Mouse (Mus musculus): ENCODE measurements around the gene Clcc1.

DNA sequence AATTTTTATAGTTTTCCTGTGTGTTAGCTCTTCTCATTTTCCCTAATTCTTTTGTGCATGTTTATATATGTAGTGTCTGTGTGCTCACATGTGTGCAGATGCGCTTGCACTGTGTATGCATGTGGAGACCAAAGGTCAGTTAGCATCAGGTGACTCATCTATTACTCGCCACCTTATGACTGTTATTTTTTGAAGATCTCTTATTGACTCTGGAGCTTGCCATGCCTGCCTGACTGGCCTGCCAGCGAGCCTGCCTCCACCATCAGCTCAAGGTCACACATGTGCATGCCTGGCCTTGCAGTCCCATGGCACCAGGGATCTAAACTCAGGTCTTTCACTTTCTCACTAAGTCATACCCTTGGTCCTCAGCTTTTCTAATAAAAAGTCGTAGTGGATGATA lies 12.7 kb upstream of the Clcc1 start:
- no peak for TF ChIP-seq CTCF (IDR thresholded peaks at IDR 0.05; ENCODE audit: borderline replicate concordance, control insufficient read depth, extremely low read depth, insufficient read depth, low read length, poor library complexity)
- TF ChIP-seq POLR2A (IDR thresholded peaks at IDR 0.05; ENCODE audit: control insufficient read depth, extremely low read depth, insufficient read depth, low read length, poor library complexity): no peak
